Mouse (Mus musculus) right cerebral cortex, adult 18-20 months (tissue): ENCODE measurements around the gene Arhgef12.

Experiments
- DNase-seq: peaks from one replicate; pipeline ENCODE4 v3.0.0; 2022; ENCODE audit warnings: mixed read lengths

The Arhgef12 gene

DNA sequence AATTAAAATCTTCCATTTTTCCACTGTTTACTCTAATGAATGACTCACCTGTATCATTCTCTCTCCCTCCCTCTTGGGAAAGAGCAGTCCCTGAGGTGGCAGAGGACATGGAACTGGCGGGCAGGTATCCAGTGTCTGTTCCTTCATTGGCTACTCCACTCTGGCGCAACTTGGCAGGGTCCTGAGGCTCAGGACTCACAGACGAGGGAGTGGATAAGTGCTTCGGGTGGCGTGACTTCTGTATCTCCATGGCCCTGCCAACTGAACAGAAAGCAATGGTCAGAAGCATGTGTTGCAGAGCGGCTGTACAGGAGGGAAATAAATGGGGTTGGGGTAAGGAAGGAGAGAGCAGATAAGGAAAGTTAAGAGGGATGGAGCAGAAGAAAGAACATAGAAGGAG lies 109.5 kb downstream of the Arhgef12 start:
- no peak for DNase-seq

DNA sequence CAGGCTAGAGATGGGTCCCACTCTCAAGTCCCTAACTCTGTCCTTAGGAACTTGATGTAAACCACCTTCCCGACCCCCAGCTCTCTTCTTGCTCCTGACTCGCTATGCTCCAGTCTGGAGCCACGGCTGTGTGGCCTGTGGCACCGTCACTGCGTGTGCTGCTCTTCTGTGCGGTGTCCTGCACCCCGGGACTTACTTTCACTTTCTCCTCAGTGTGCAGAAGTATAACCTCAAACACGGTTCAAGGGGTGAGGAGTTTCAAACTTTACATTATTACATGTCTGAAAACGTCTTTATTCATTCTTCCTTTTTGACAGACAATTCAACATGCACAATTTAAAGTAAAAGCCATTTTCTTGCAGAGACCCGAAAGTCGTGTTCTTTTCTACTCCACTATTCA lies 111.7 kb downstream of the Arhgef12 start:
- no peak for DNase-seq

DNA sequence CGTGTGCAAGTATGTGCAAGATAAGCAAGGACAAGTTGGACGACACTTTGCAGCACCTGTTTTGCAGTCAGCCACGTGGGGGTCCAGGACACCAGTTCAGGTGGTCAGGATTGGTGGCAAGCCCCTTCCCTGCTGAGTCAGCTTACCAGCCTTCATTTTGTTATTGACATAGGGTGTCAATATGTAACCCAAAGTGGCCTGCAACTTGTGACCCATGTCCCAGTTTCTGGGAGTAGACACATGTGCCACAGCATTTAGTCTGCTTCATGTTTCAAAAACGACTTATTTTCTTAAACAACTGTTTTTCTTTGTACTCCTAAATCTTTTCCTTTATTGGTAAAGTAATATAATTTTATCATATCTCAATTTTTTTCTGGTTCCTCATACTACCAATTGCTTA lies 112.3 kb downstream of the Arhgef12 start:
- no peak for DNase-seq

DNA sequence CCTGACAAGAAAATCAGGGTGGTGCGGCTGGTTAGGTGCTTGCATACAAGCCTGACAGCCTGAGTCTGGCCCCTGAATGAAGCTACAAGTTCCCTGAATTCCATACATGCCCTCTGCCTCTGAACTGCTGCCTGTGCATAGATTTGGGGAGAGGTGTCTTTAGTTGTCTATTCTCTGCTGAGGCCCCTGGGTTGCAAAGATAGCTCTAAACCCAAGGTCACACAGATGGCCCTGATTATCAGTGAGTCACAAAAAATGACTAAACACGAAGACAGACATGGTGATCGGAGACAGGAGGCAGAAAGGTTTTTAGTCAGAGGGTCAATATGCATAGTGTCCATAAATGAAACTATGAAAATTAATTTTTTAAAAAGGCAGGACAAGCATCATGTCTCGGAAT lies 113.4 kb downstream of the Arhgef12 start:
- DNase-seq, result no peak

DNA sequence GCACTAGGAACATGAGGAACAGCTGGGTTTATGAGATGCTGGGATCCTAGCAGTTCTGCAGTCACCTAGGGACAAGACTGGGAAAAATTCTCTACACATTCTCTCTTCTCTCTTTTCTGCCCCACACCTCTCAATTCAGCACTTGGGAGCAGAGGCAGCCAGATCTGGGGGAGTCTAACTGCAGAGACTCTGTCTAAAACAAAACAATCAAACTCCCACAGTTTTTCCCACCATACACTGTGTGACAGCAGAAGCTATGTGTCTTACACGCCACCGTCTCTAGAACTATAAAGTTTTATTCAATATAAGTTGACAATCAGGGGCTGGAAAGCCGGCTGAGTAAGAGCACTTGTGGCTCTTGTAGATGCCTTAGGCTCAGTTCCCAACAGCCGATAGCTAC lies 119.1 kb downstream of the Arhgef12 start:
- DNase-seq, result peak; percentile 55

DNA sequence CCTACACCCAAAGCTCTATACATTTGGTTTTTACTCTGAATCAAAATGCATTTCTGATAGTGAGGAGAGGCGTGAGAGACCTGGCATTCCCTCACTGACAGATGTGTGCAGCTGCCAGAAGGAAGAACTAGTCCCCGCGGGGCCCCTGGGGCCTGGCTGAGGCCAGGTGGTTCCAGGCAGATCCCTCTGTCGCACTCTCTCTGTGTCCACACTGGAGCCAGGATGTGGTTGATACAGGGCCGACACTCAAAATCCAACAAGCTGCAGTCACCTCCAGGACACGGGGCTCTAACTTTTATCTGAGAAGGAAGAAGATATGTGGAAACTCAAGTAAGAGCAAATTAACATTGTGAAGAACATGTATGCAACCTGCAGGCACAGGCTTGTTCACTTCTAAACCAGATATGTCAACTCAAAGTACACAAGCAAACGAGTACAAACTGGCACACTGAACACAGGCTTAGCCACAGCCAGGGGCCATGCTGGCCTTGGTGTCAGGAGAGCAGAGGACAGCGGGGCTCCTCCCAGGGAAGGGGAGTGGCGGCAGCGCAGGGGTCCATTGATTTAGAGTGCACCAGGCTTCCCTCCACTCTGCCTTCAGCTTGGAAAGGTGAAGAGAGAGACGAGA lies 138.0 kb downstream of the Arhgef12 start:
- DNase-seq, result no peak

DNA sequence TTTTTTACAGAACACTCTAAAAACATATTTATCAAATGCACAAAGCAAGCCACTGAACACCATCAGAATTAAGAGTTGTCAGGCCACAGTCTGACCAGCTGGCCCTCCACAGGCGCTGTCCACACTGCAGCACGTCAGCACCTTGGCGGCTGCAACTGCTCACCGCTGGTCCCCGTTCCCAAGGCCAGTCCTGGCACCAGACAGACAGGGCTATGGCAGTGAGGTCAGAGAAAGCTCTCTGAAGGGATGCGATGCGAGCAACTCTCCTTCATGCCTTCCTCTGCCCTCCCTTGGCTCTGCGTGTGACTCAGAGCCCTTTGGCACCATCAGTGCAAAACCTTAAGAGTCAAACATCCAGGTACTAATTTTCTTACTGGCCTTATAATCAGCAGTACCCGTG lies 139.3 kb downstream of the Arhgef12 start:
- no peak for DNase-seq

DNA sequence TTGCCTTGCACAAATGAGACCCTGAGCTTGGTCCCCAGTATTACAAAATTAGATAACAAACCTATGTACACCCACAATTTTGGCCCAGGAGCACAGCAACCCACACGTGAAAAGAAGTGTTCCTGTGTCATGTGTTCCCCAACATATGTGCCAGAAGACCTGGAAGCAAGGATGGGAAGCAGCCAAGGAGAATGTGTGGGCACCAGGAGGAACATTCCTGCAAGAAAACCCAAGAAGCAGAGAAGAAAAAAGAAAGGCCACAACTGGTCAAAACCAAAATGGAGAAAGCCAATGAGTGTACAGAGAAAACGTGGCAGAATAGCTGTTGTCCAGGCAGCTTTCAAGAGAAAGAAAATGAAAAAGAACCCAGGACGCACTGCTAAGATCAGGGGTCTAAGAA lies 142.2 kb downstream of the Arhgef12 start:
- DNase-seq, result peak; percentile 62

DNA sequence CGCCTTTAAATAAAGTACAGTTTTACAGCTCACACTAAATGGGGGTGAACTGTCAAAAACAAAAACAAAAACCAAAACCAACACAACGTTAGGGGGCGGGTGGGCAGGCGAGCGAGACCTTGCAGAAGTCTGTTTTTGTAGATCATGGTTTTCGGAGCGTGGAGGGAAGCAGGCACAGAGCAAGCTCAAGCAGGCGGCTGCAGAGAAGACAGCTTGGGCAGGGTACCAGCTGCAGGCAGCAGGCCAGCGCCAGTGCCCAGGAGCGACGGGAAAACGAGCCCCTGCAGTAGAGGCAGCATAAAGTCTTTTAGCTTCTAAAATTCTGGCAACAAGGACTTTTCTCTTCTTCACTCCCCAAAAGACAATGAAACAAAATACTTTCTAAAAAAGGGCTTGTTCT lies 142.7 kb downstream of the Arhgef12 start:
- peak; percentile 78 for DNase-seq

DNA sequence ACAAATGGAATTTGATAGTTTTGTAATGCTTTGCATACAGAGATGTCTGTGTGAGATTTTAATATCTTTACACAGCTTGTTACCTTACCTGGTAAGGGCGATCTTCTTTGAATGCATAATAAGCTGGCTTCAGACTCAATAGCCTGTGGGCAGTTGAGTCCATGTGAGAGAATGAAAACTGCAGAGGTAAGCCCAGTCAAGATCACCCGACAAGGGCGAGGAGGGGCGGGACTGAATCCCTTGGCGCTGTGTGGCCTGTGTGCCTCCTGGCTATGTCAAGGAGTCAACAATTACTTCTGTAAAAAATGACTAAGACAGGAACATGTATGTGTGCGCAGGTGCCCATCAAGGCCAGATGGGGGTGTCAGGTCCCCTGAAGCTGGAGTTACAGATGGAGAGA lies 144.5 kb downstream of the Arhgef12 start:
- DNase-seq, result no peak

DNA sequence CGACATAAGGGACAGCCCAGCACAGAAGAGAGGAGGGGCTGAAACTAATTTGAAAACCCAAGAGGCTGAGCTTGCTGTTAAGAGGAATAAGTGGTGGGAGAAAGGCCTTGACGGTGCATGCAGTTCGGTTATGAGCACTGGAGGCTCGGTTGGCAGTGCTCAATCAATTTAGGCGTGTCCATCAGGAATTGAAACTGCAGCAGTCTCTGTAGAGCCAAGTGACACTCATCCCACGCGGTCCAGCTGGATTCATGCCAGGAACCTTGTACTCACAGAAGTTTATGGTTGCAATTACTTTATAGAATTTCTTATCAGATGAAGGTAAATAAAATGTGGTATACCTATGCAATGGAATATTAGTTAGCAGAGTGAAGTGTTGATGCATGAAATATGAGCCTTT lies 148.6 kb downstream of the Arhgef12 start:
- DNase-seq, result no peak

DNA sequence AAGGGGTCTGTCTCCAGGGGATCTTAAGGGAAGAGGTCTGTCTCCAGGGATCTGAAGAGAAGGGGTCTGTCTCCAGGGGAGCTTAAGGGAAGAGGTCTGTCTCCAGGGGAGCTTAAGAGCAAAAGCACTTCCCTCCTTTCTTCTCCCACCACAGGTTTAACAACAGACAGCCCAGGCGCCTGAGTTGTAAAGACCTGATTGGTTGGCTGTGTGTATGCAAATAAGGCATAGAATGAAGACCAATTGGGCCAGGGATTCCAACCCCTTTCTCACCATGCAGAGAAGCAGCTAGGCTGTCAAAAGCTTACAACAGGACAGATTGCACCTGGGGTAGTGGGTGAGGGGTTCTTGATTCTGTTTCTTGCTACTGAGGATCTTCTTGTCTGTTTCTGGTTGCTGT lies 158.7 kb downstream of the Arhgef12 start:
- no peak for DNase-seq

DNA sequence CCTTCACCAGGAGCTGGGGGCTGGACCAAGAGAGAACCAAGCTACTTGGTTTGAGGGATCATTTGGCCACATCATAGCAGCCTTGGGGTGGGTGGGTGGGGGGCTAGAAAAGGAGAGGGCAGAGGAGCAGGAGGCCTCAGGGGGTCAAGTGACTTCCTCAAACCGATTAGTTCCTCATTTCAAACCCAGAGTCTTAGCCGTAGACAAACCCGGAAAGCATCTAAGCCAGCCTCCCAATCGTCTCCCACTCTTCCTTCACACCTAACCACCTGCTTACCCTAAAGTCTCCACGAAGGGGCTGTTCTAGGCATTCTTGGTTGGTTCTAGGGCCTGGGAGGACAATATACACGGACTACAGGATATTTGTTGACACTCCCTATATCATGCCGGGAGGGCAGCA lies 161.9 kb downstream of the Arhgef12 start:
- no peak for DNase-seq

DNA sequence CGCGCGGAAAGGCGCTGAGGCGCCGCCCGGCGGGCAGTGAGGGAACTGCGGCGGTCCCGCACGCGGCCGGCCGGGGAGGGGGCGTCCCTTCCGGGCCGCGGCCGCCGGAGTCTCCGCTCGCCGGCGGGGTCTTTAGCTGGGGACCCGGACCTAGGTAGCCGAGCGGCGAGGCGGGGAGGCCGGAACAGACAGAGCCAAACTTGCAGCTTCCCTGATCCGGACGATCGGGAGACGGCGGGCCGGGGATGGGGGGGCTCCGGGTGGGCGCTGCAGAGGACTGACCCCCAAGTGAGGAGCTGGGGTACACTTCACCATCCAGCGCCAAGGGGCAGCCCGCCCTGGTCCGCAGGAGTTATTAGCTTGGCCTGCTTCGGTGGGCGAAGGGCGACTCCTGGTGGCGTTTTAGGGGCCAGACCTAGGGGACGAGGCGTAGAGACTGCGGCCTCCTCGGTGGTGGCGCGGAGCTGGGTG lies 162.5 kb downstream of the Arhgef12 start:
- DNase-seq, result peak; percentile 87

DNA sequence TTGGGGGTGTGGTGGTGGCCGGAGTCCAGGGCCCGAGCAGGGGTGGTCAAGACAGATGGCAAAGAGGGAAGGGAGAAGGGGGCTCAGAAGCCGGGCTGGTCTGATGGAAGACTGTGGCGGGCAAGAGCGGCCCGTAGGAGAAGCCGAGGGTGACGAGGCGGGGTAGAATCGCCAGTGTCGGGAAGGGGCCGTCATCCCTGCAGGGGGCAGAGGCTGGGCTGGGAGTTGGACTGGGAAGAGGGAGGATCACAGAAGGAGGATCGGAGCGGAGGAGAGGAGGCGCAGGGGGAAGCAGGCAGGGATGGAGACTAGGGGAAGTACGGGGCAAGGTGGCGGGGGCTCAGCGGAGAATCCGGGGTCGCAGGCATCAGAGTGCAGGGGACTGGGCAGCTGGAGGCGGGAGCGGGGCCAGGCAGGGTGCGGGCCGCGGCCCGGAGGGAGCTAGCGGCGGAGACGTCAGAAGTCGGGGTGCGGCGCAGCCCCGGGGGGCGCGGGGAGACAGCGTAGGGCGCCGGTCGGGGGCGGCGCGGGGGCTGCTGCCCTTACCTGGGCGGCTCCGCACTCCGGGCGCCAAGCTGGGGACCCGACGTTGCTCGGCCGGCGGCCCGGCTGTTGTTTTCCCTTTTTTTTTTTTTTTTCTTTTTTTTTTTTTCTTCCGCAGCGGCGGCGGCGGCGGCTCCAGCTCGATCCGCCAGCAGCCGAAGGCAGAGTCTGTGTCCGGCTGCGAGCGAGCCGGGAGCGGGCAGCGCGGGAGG lies 163.1 kb downstream of the Arhgef12 start, which contains the start of gene Grik4:
TSS of gene Grik4 (minus strand) at position 713 of the 755 bp plus-strand sequence.
- DNase-seq, result no peak

DNA sequence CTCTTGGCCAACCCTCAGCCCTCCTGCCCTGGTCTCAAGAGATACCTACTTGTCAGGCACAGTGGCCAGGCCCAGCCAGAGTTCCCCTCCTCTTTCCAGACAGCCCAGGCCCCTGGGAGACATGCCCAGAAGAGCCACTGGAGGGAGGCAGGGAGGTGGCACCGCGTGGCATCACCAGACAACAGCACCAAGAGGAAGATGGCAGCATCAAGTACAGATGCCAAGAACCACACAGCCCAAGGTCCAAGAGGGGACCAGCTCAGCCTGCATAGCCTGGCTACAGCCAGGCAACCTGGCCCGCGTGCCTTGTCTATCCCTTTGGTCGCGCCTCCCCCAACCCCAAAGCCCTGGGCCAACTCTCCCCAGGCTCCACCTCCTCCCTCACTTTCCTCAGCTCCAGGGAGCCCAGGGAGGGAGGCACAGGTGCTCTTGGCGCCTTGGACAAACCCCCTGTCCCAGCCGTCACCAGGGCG lies 163.9 kb downstream of the Arhgef12 start:
- DNase-seq, result peak; percentile 44

DNA sequence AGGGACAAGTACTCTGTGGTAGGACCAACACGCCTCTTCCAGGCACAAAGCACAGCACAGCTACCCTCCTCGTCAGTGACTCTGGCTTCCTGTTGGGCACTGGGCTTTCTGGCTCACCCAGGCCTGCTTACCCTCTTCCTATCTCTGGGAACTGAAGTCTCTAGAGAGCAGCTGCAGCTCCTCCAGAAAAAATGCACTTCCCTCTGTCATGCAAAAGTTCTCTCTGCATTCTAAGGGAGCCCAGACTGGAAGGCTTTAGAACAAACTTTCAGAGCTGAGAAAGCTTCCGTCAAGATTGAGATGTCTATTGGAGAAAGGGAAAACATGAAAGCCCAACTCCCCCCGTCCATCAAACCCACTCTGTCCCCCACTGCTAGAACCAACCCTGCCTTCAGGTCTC lies 164.9 kb downstream of the Arhgef12 start:
- no peak for DNase-seq

DNA sequence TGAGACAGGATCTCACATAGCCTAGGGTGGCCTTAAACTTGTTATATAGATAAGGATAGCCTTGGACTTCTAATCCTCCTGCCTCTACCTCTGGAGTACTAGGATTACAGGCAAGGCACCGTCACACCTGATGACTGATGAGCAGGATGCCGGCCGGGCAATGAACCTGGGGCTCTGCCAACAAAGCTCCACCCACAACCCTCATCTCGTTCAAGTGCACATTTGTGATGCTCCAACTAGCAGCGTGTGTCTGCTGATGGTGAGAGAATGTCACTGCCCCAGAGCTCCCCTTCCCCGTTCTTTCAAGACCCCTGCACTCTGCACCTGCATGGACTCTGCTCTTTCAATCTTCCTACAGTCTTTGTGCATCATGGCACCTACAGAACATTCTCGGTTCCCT lies 174.9 kb downstream of the Arhgef12 start:
- DNase-seq, result no peak

DNA sequence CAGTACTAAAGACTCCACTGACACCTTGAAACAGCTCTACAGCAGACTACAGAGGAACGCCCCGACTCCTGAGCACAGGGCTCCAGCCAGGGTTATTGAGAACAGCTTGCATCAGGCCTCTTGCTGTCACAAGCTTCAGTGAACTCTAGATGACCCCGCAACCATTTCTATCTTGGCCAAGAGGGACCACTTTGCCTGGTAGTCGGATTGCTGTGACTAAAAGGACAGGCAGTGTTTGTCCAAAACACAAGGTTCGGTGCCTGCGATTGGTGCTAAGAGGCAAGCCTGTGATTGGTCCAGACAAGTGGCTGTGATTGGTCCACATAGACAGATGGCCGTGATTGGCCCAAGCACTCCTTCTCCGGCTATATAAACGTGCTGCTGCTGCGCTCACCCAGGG lies 179.5 kb downstream of the Arhgef12 start:
- DNase-seq, result no peak

DNA sequence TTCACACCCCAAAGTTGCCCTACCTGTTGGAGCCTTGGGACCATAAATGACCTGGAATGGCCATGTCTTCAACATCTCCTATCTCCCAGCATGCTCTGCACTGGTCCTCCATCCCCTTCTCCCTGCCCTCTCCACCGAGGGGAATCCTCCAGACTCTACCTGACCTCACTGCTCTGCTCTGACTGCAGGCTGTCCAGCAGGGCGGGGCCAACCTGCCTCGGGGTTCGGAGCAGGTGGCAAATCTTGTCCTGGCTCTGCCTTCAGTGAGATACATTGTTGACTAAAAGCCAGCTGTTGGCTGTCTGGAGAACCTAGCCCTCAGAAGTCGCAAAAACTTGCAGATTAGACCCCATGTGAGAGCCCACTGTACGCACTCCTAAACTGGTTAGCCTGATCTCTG lies 180.5 kb downstream of the Arhgef12 start:
- no peak for DNase-seq

DNA sequence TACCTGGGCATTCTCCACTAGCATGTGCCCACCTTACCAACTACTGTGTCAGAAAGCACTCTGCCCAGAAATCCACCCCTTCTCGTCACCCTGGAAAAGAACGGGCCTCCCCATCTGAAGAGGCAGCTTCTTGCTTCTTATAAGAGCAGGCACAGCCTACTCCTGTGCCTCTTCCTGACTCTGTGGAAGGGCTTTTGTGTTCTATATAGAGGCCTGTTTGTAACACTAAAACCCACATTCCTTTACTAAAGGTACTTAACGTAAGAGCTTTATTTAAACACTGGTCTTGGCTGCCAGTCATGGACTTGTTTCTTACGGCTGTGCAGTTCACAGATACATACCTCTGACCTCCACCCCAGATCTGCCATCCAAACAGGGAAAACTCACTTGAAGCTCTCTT lies 185.2 kb downstream of the Arhgef12 start:
- DNase-seq, result no peak

DNA sequence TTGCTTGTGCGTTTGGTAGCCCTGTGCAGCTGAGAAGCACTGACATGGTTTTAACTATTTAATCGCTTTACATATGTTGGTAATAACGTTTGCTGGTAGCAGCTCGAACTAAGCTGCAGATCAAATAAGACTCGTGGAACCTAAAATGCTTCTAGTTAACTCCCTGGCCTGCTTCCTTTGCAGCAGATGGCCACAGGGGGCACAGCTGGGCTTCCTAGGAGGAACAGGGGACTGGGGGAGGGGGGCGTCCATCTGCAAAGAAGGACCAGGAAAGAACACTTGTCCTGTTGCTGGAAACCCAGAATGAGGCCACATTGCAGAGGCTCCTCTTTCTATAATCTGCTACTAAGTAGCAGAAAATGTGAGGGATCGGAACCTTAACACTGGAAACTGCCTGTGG lies 186.8 kb downstream of the Arhgef12 start:
- DNase-seq, result no peak

DNA sequence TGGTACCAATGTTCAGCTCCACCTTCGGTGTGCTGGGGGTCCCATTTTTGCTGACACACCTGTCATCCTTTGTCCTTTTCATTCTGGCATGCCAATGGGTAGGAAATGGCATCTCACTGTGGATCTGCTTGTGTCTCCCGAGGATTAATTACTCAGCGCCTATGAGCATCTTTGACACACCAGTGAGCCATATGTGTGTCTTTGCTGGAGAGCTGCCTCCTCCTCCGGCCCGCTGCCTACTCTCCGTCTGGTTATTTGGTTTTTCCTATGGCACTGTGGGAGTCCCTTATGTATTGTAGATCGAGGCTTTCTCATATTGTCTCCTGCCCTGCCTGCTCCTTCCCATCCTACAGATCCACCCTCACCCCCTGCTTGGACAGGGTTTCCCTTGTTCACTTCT lies 189.1 kb downstream of the Arhgef12 start:
- DNase-seq, result peak; percentile 74
